Mouse (Mus musculus) myocyte (in vitro differentiated cells): ENCODE measurements around the gene Rassf3.

Experiments
- POLR2A ChIP-seq: IDR thresholded peaks from one replicate; pipeline ENCODE4 v1.6.1; 2011; ENCODE audit warnings: low read depth, mild to moderate bottlenecking, control low read depth, moderate library complexity; ENCODE audit not compliant: insufficient read length
- POLR2AphosphoS2 ChIP-seq: IDR thresholded peaks from one replicate; pipeline ENCODE4 v1.6.1; 2011; ENCODE audit warnings: low read depth, control low read depth; ENCODE audit not compliant: insufficient read length
- USF1 ChIP-seq: IDR thresholded peaks from one replicate; pipeline ENCODE4 v1.6.1; 2011; ENCODE audit warnings: low read depth, mild to moderate bottlenecking, control low read depth, moderate library complexity

DNA sequence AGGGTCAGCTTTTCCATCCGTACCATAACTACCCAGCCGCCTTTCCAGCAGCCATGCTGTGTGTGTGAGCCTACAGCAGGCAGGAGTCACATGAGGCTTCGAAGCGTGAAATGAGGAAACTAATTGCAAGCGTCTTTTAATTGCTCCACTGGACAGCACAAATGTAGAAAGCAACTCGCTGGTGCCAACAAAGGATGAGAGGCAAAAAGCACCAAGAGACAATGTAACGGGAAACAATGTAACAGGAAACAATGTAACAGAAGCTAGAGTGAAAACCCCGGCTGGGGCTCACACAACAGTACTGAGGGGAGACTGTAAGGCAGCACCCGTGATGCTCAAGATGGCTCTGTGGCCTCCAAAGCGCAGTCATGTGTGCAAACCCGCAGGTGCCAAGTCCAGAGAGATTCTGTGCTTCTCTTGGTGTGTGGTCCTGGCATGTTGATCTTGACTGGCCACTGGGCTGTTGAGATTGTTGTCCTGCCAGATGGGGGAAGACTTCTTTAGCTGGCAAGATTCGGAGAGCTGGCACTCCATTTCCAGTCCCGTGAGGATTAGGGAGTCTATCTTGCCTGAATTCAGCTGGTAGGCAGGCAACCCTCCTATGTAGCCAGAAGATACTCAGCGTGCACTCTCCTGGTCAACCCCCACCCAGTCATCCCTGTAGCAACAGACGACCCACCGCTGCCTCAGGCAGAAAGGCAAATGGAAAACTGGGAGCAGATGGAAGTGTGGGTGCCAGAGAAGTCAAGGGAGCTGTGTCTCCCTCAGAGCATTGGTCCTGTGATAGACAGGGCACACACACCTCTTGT is 52.4 kb downstream of the Rassf3 start:
- TF ChIP-seq POLR2A = no peak
- TF ChIP-seq POLR2AphosphoS2 = no peak
- no peak for TF ChIP-seq USF1
